Mouse (Mus musculus) adrenal gland, adult 2 months (tissue): ENCODE data around the gene Tvp23a. TPM values are rescaled to one million over a fixed set of nuclear protein-coding genes. Genes with fewer than 3 reads are reported as not detected.

Experiments used
- DNase-seq: peaks from one replicate; pipeline ENCODE4 v3.0.0; 2021
- polyA plus RNA-seq: library from polyadenylated mRNA; depleted of rRNA; stranded (reverse); fragments of >200 nt; gene quantifications from 2 replicates; pipeline ENCODE4 v1.2.3, GENCODE M21; 2012
- total RNA-seq, 2 experiments: library from RNA; stranded (reverse); gene quantifications; 2 replicates each; pipeline ENCODE4 v1.2.3; 2021

The Tvp23a gene
- total and polyA plus RNA-seq, 3 experiments = 1.2 to 2.0 (median 1.3) TPM

GRCm38 (mm10) chr16:10453872-10454582 is 6.9 kb upstream of the Tvp23a start:
- no peak for DNase-seq

- DNase-seq = peak; percentile 93
Observed at GRCm38 (mm10) chr16:10452445-10452896, 5.3 kb upstream of the Tvp23a start.

GRCm38 (mm10) chr16:10451906-10452305 is 4.7 kb upstream of the Tvp23a start:
- no peak for DNase-seq

- DNase-seq = no peak
Observed at GRCm38 (mm10) chr16:10448931-10449330, 1.8 kb upstream of the Tvp23a start.

- no peak for DNase-seq
Observed at GRCm38 (mm10) chr16:10447781-10448180, 619 bp upstream of the Tvp23a start.

GRCm38 (mm10) chr16:10446573-10447263 is 444 bp downstream of the Tvp23a start:
- DNase-seq = no peak

- no peak for DNase-seq
Observed at GRCm38 (mm10) chr16:10443723-10444122, 3.4 kb downstream of the Tvp23a start.

GRCm38 (mm10) chr16:10441761-10442160 is 5.4 kb downstream of the Tvp23a start:
- DNase-seq = no peak

GRCm38 (mm10) chr16:10441328-10441727 is 5.8 kb downstream of the Tvp23a start:
- DNase-seq = no peak

GRCm38 (mm10) chr16:10438055-10438454 is 9.1 kb downstream of the Tvp23a start:
- no peak for DNase-seq

- no peak for DNase-seq
Observed at GRCm38 (mm10) chr16:10436166-10436565, 11.0 kb downstream of the Tvp23a start.

GRCm38 (mm10) chr16:10433344-10433743 is 13.8 kb downstream of the Tvp23a start:
- no peak for DNase-seq

GRCm38 (mm10) chr16:10432387-10432786 is 14.8 kb downstream of the Tvp23a start:
- no peak for DNase-seq

- no peak for DNase-seq
Observed at GRCm38 (mm10) chr16:10431911-10432310, 15.3 kb downstream of the Tvp23a start.

- no peak for DNase-seq
Observed at GRCm38 (mm10) chr16:10420447-10421054, 26.6 kb downstream of the Tvp23a start.

- no peak for DNase-seq
Observed at GRCm38 (mm10) chr16:10417723-10418259, 29.4 kb downstream of the Tvp23a start.

GRCm38 (mm10) chr16:10416866-10417265 is 30.3 kb downstream of the Tvp23a start:
- no peak for DNase-seq

GRCm38 (mm10) chr16:10415976-10416375 is 31.2 kb downstream of the Tvp23a start:
- DNase-seq = peak; percentile 24

GRCm38 (mm10) chr16:10411764-10412746 is 35.1 kb downstream of the Tvp23a start, which contains the start of gene Nubp1:
Gene Nubp1, plus strand, starts transcription at chr16:10411948.
- peak; percentile 96 for DNase-seq

- peak; percentile 77 for DNase-seq
Observed at GRCm38 (mm10) chr16:10399160-10399559, 48.0 kb downstream of the Tvp23a start.

- no peak for DNase-seq
Observed at GRCm38 (mm10) chr16:10398755-10399154, 48.4 kb downstream of the Tvp23a start.
